Mouse (Mus musculus) liver, embryonic 14.5 days (tissue): ENCODE measurements around the gene Vstm4.

ENCODE experiments used
- CTCF ChIP-seq: IDR thresholded peaks from 2 replicates; pipeline ENCODE4 v1.5.1; 2016; ENCODE audit warnings: antibody characterized with exemption, low read depth, control low read depth
- EP300 ChIP-seq: IDR thresholded peaks from 2 replicates; pipeline ENCODE4 v1.6.1; 2016; ENCODE audit warnings: antibody characterized with exemption, low read depth

- no peak for TF ChIP-seq CTCF
- no peak for TF ChIP-seq EP300
Measured at GRCm38 (mm10) chr14:32894878-32895277, 38.3 kb downstream of the Vstm4 start.
